Comparison of ENCODE assay signal across 1 mouse cellular context in genomic region chr11:98582551-98583264, GRCm38 (mm10).
TF ChIP-seq lines count a peak whose summit lies in the region.

No protein-coding gene starts in this region.

TF ChIP-seq in MEL, 35 proteins besides CTCF, POLR2A, EP300 and RAD21 (continued from another document):
- 0 out of 2 replicates have a peak, but pooled peaks have one; percentile 37 for TF ChIP-seq UBTF (IDR thresholded peaks at IDR 0.05; ENCODE audit: borderline replicate concordance, insufficient read depth, low read depth, low read length)
- peak; percentile 68; the same call in 1 of the 2 replicates for TF ChIP-seq MYC (IDR thresholded peaks at IDR 0.05; ENCODE audit: low read depth, low read length)
- no peak; the same call in 1 of the 2 replicates for TF ChIP-seq KAT2A (conservative IDR thresholded peaks at IDR 0.05; ENCODE audit: low read depth, low read length)
- TF ChIP-seq MEF2A (IDR thresholded peaks at IDR 0.05; ENCODE audit: extremely low read depth, insufficient replicate concordance, low read depth, low read length, poor library complexity, severe bottlenecking) = no peak
- peak; percentile 57; the same call in 1 of the 2 replicates for TF ChIP-seq TBP (IDR thresholded peaks at IDR 0.05; ENCODE audit: low read depth, low read length)
- TF ChIP-seq ZNF384 (IDR thresholded peaks at IDR 0.05; ENCODE audit: low read depth, low read length) = 0 out of 2 replicates have a peak, but pooled peaks have one; percentile 55
- TF ChIP-seq RCOR1 (IDR thresholded peaks at IDR 0.05; ENCODE audit: low read depth, low read length) = peak; percentile 41; the same call in 1 of the 2 replicates
- TF ChIP-seq BHLHE40 (IDR thresholded peaks at IDR 0.05; ENCODE audit: borderline replicate concordance, low read depth, low read length) = peak; percentile 19; the same call in 1 of the 2 replicates
- no peak; the same call in 1 of the 2 replicates for TF ChIP-seq MAFK (IDR thresholded peaks at IDR 0.05; ENCODE audit: borderline replicate concordance, low read depth, low read length)
- no peak; the same call in none of the 2 replicates for TF ChIP-seq SIN3A (IDR thresholded peaks at IDR 0.05; ENCODE audit: low read length)
- no peak for TF ChIP-seq USF2 (IDR thresholded peaks at IDR 0.05; ENCODE audit: borderline replicate concordance in 1 of 2, insufficient read depth in 1 of 2, low read depth in 1 of 2, low read length in 2 of 2)
- TF ChIP-seq GATA1 (IDR thresholded peaks at IDR 0.05; ENCODE audit: low read depth, low read length) = peak; percentile 88
- no peak for TF ChIP-seq ZKSCAN1 (IDR thresholded peaks at IDR 0.05; ENCODE audit: low read depth, low read length)
- TF ChIP-seq CHD1 (IDR thresholded peaks at IDR 0.05; ENCODE audit: low read depth, low read length) = peak; percentile 63; the same call in 1 of the 2 replicates
- TF ChIP-seq SMC3 (IDR thresholded peaks at IDR 0.05; ENCODE audit: low read depth, low read length) = no peak
- TF ChIP-seq ZC3H11A (IDR thresholded peaks at IDR 0.05; ENCODE audit: low read depth, low read length) = peak; percentile 3; the same call in 1 of the 2 replicates
- TF ChIP-seq MAX (IDR thresholded peaks at IDR 0.05; ENCODE audit: low read length) = 0 out of 2 replicates have a peak, but pooled peaks have one; percentile 38
- peak; percentile 43; the same call in 1 of the 2 replicates for TF ChIP-seq HCFC1 (IDR thresholded peaks at IDR 0.05; ENCODE audit: low read depth, low read length)
- no peak for TF ChIP-seq JUND (IDR thresholded peaks at IDR 0.05; ENCODE audit: low read depth, low read length)
- no peak for TF ChIP-seq NRF1 (IDR thresholded peaks at IDR 0.05; ENCODE audit: insufficient read depth, low read depth, low read length, poor library complexity, severe bottlenecking)
- 0 out of 2 replicates have a peak, but pooled peaks have one; percentile 19 for TF ChIP-seq USF1 (IDR thresholded peaks at IDR 0.05; ENCODE audit: low read depth, low read length)
- TF ChIP-seq GABPA (IDR thresholded peaks at IDR 0.05; ENCODE audit: low read depth, low read length) = no peak
- no peak for TF ChIP-seq E2F4 (IDR thresholded peaks at IDR 0.05; ENCODE audit: borderline replicate concordance, low read depth, low read length)
- peak; percentile 91; the same call in 1 of the 2 replicates for TF ChIP-seq MAZ (IDR thresholded peaks at IDR 0.05; ENCODE audit: low read depth, low read length)
- TF ChIP-seq POLR2AphosphoS5 (IDR thresholded peaks at IDR 0.05; ENCODE audit: borderline replicate concordance, low read depth, low read length) = no peak
- TF ChIP-seq POLR2AphosphoS2 (IDR thresholded peaks at IDR 0.05; ENCODE audit: low read length) = peak; percentile 65; the same call in 1 of the 2 replicates
- TF ChIP-seq MYB (IDR thresholded peaks at IDR 0.05; ENCODE audit: low read depth, low read length) = no peak
